Mouse (Mus musculus): ENCODE measurements around the gene Dnm3. TPM values are rescaled to one million over a fixed set of nuclear protein-coding genes. Genes with fewer than 3 reads are reported as not detected.

Dnm3 gene
- polyA plus RNA-seq, 1 experiment from 2014 or later = 25.7 TPM

GRCm38 (mm10) chr1:162100961-162101830 lies 376.6 kb downstream of the Dnm3 start:
- H3K27me3 ChIP-seq = no peaks in the 10 kb centered on the region
- no peak overlapping the region for H3K4me2 ChIP-seq (replicated peaks)
- H3K9ac ChIP-seq = no peak overlapping the region
- no peak for ATAC-seq (ENCODE audit: low FRiP score)
- H3K9me3 ChIP-seq (replicated peaks) = no peaks in the 10 kb centered on the region
- no peaks in the 10 kb centered on the region for H3K4me1 ChIP-seq
- H3K4me3 ChIP-seq = no peak overlapping the region
- WGBS = 87% methylated on average over 10 of the region's 10 CpGs
- no peak overlapping the region for H3K27ac ChIP-seq
- no peaks in the 10 kb centered on the region for H3K36me3 ChIP-seq

GRCm38 (mm10) chr1:162100033-162100820 lies 377.6 kb downstream of the Dnm3 start:
- no peak for ATAC-seq (ENCODE audit: low FRiP score)
- Histone ChIP-seq H3K36me3 (no peaks in the 10 kb centered on the region), H3K4me1 (no peaks in the 10 kb centered on the region), H3K4me2 (replicated peaks) (no peak overlapping the region), H3K9me3 (replicated peaks) (no peaks in the 10 kb centered on the region), H3K27me3 (no peaks in the 10 kb centered on the region), H3K9ac (no peak overlapping the region), H3K4me3 (no peak overlapping the region), H3K27ac (no peak overlapping the region)
- whole genome bisulfite sequencing = 78% methylated on average over 7 of the region's 7 CpGs

GRCm38 (mm10) chr1:162099203-162099602 lies 378.6 kb downstream of the Dnm3 start:
- Histone ChIP-seq H3K36me3 (no peaks in the 10 kb centered on the region), H3K9ac (no peak overlapping the region), H3K4me2 (replicated peaks) (no peak overlapping the region), H3K4me3 (no peak overlapping the region), H3K27me3 (no peaks in the 10 kb centered on the region), H3K27ac (no peak overlapping the region), H3K4me1 (no peaks in the 10 kb centered on the region), H3K9me3 (replicated peaks) (no peaks in the 10 kb centered on the region)
- ATAC-seq (ENCODE audit: low FRiP score) = no peak
- 86% methylated on average over 3 of the region's 3 CpGs for WGBS

GRCm38 (mm10) chr1:162094523-162095272 lies 383.1 kb downstream of the Dnm3 start:
- Histone ChIP-seq H3K36me3 (no peaks in the 10 kb centered on the region), H3K27ac (no peak overlapping the region), H3K4me1 (no peaks in the 10 kb centered on the region), H3K9ac (no peak overlapping the region), H3K4me3 (no peak overlapping the region), H3K27me3 (no peaks in the 10 kb centered on the region), H3K4me2 (replicated peaks) (no peak overlapping the region), H3K9me3 (replicated peaks) (no peaks in the 10 kb centered on the region)
- 86% methylated on average over 8 of the region's 8 CpGs for WGBS
- ATAC-seq (ENCODE audit: low FRiP score) = no peak

- no peak for ATAC-seq (ENCODE audit: low FRiP score)
- Histone ChIP-seq H3K9me3 (replicated peaks) (no peaks in the 10 kb centered on the region), H3K4me1 (no peaks in the 10 kb centered on the region), H3K4me2 (replicated peaks) (no peak overlapping the region), H3K36me3 (no peaks in the 10 kb centered on the region), H3K9ac (no peak overlapping the region), H3K4me3 (no peak overlapping the region), H3K27ac (no peak overlapping the region), H3K27me3 (no peaks in the 10 kb centered on the region)
- WGBS = 77% methylated on average over 9 of the region's 9 CpGs
These were observed 383.9 kb downstream of the Dnm3 start for GRCm38 (mm10) chr1:162093806-162094522.

GRCm38 (mm10) chr1:162092899-162093659 lies 384.8 kb downstream of the Dnm3 start:
- ATAC-seq (ENCODE audit: low FRiP score) = no peak
- no peaks in the 10 kb centered on the region for H3K9me3 ChIP-seq (replicated peaks)
- H3K27ac ChIP-seq = 0 out of 2 replicates have a peak overlapping the region, but pooled peaks have one; percentile 12
- H3K9ac ChIP-seq = no peak overlapping the region
- no peaks in the 10 kb centered on the region for H3K36me3 ChIP-seq
- 73% methylated on average over 3 of the region's 3 CpGs for WGBS
- no peaks in the 10 kb centered on the region for H3K27me3 ChIP-seq
- H3K4me3 ChIP-seq = no peak overlapping the region
- no peak overlapping the region for H3K4me2 ChIP-seq (replicated peaks)
- H3K4me1 ChIP-seq = no peaks in the 10 kb centered on the region

- H3K4me3 ChIP-seq = no peak overlapping the region
- H3K27me3 ChIP-seq = no peaks in the 10 kb centered on the region
- no peak overlapping the region for H3K9ac ChIP-seq
- no peak overlapping the region for H3K27ac ChIP-seq
- H3K36me3 ChIP-seq = no peaks in the 10 kb centered on the region
- H3K9me3 ChIP-seq (replicated peaks) = no peaks in the 10 kb centered on the region
- no peak overlapping the region for H3K4me2 ChIP-seq (replicated peaks)
- no peaks in the 10 kb centered on the region for H3K4me1 ChIP-seq
- WGBS = 89% methylated on average over 8 of the region's 8 CpGs
- no peak for ATAC-seq (ENCODE audit: low FRiP score)
These were observed 385.4 kb downstream of the Dnm3 start for GRCm38 (mm10) chr1:162092401-162092800.

- no peak overlapping the region for H3K4me3 ChIP-seq
- 67% methylated on average over 9 of the region's 9 CpGs for WGBS
- no peaks in the 10 kb centered on the region for H3K36me3 ChIP-seq
- H3K4me1 ChIP-seq = peaks cover 3% of the 10 kb centered on the region; the same call in 1 of the 2 replicates
- no peak overlapping the region for H3K4me2 ChIP-seq (replicated peaks)
- no peak overlapping the region for H3K9ac ChIP-seq
- ATAC-seq (ENCODE audit: low FRiP score) = no peak
- no peaks in the 10 kb centered on the region for H3K9me3 ChIP-seq (replicated peaks)
- H3K27ac ChIP-seq = no peak overlapping the region
- no peaks in the 10 kb centered on the region for H3K27me3 ChIP-seq
These were observed 393.9 kb downstream of the Dnm3 start for GRCm38 (mm10) chr1:162083886-162084478.

GRCm38 (mm10) chr1:162083354-162083753 lies 394.5 kb downstream of the Dnm3 start:
- H3K36me3 ChIP-seq = no peaks in the 10 kb centered on the region
- 94% methylated on average over 2 of the region's 2 CpGs for WGBS
- H3K9ac ChIP-seq = no peak overlapping the region
- no peak overlapping the region for H3K4me3 ChIP-seq
- peaks cover 3% of the 10 kb centered on the region; the same call in 1 of the 2 replicates for H3K4me1 ChIP-seq
- no peaks in the 10 kb centered on the region for H3K9me3 ChIP-seq (replicated peaks)
- no peaks in the 10 kb centered on the region for H3K27me3 ChIP-seq
- H3K4me2 ChIP-seq (replicated peaks) = no peak overlapping the region
- ATAC-seq (ENCODE audit: low FRiP score) = no peak
- no peak overlapping the region for H3K27ac ChIP-seq

- 83% methylated on average over 7 of the region's 7 CpGs for WGBS
- no peak overlapping the region for H3K4me3 ChIP-seq
- no peak for ATAC-seq (ENCODE audit: low FRiP score)
These were observed 395.1 kb downstream of the Dnm3 start for GRCm38 (mm10) chr1:162082711-162083110.

More at GRCm38 (mm10) chr1:162082711-162083110, 395.1 kb downstream of the Dnm3 start:
- H3K27ac ChIP-seq = no peak overlapping the region
- no peak overlapping the region for H3K9ac ChIP-seq
- no peak overlapping the region for H3K4me2 ChIP-seq (replicated peaks)
- H3K36me3 ChIP-seq = no peaks in the 10 kb centered on the region
- H3K9me3 ChIP-seq (replicated peaks) = no peaks in the 10 kb centered on the region
- H3K27me3 ChIP-seq = no peaks in the 10 kb centered on the region
- H3K4me1 ChIP-seq = peaks cover 3% of the 10 kb centered on the region; the same call in 1 of the 2 replicates

Measured in hindbrain, embryonic 12.5 days (tissue).